ENCODE assay signal across 26 mouse cellular contexts in genomic region chr13:23462063-23462462, GRCm38 (mm10). TPM values are rescaled to one million over a fixed set of nuclear protein-coding genes. Genes with fewer than 3 reads are reported as not detected.
DNase-seq lines count a peak whose midpoint lies in the region; TF ChIP-seq lines count a peak whose summit lies in the region.
"Had no signal": no experiment of that assay in that cellular context is flagged by ENCODE, and none has a peak within 500 bp of the region (broad histone marks: within the 10 kb centered on the region; RNA-seq: fewer than 3 reads in every experiment).

No protein-coding gene starts in this region.

- H3K4me3 ChIP-seq in CH12.LX (replicated peaks in 1 of 3; ENCODE audit: low read depth in 2 of 3, low read length in 2 of 3, poor library complexity in 1 of 3) (no peak overlapping the region), MEL (ENCODE audit: control insufficient read depth in 1 of 2, insufficient read depth in 1 of 2, low read depth in 2 of 2, low read length in 2 of 2) (no peak overlapping the region)
- no peak overlapping the region for H3K4me3 ChIP-seq in lung, adult 2 months (replicated peaks; ENCODE audit: extremely low read depth, low read depth, low read length)

- H3K79me2 ChIP-seq in CH12.LX (replicated peaks; ENCODE audit: control insufficient read depth, extremely low read depth, insufficient read depth, poor library complexity, severe bottlenecking) (no peaks in the 10 kb centered on the region), MEL (ENCODE audit: control insufficient read depth, insufficient read depth, low read length, poor library complexity) (no peaks in the 10 kb centered on the region)

- peak; percentile 12 for DNase-seq in heart, adult 11 months
- no peak for DNase-seq in heart, adult 18-20 months
- peak; percentile 51 for DNase-seq in 416B (ENCODE audit: low read depth)
- DNase-seq in CH12.LX (ENCODE audit: extremely low read depth), result no peak
- no peak for DNase-seq in MEL (ENCODE audit: low read depth, low spot score)
- DNase-seq in lung, adult 2 months, result no peak
- no peak for DNase-seq in lung, postnatal 10 days
- no peak for DNase-seq in layer of hippocampus, postnatal 10 days (ENCODE audit: low spot score in 2 of 2)
- DNase-seq: adrenal gland, adult 2 months; adrenal gland, adult 8-10 months; adrenal gland, postnatal 10 days; adrenal gland, postnatal 14 days; adrenal gland, postnatal 25 days; adrenal gland, postnatal 36 days; B cell, adult 2 months; cerebellum, adult 11 months; cerebellum, adult 11-12 months; cerebellum, adult 18-20 months; cerebellum, adult 2 months; cerebellum, adult 8-10 months had no signal

- H3K9me3 ChIP-seq in CH12.LX (replicated peaks; ENCODE audit: low read length) (no peaks in the 10 kb centered on the region), MEL (replicated peaks; ENCODE audit: insufficient read depth, low read length) (no peaks in the 10 kb centered on the region)
- H3K9me3 ChIP-seq: G1E had no signal

- TF ChIP-seq CTCF in CH12.LX (conservative IDR thresholded peaks at IDR 0.05 in 1 of 2, IDR thresholded peaks at IDR 0.05 in 1 of 2; ENCODE audit: low read depth in 2 of 2, low read length in 2 of 2), result no peak
- TF ChIP-seq CTCF in MEL (IDR thresholded peaks at IDR 0.05 in 2 of 3, conservative IDR thresholded peaks at IDR 0.05 in 1 of 3; ENCODE audit: control insufficient read depth in 1 of 3, insufficient read depth in 1 of 3, low read depth in 2 of 3, low read length in 3 of 3, poor library complexity in 1 of 3, severe bottlenecking in 1 of 3), result no peak
- no peak for TF ChIP-seq CTCF in lung, adult 2 months (IDR thresholded peaks at IDR 0.05; ENCODE audit: insufficient read depth, low read length)

- H3K9ac ChIP-seq in CH12.LX (ENCODE audit: insufficient read depth, low read depth) (no peak overlapping the region), MEL (ENCODE audit: control insufficient read depth, low read depth, low read length, poor library complexity, severe bottlenecking) (no peak overlapping the region)

- dilution Hi-C loops in CH12.LX (cut with MboI; ENCODE audit: extremely low pct_ligation_motif_present, extremely low pct_unique_long_range_greater_than_20kb, low sequenced_read_pairs), result no loop called here

- no peak for TF ChIP-seq RAD21 in CH12.LX (IDR thresholded peaks at IDR 0.05; ENCODE audit: low read depth, low read length)
- TF ChIP-seq RAD21 in MEL (IDR thresholded peaks at IDR 0.05; ENCODE audit: low read depth, low read length), result no peak

- H3K36me3 ChIP-seq in CH12.LX (replicated peaks in 1 of 2; ENCODE audit: control insufficient read depth in 1 of 2, insufficient read depth in 1 of 2, low read length in 1 of 2) (no peaks in the 10 kb centered on the region), MEL (ENCODE audit: control insufficient read depth in 1 of 2, insufficient read depth in 2 of 2, low read length in 2 of 2) (peaks cover 0 to 13% of the 10 kb centered on the region in 2 experiments; a peak in 2 of 4 replicates)
- H3K36me3 ChIP-seq: G1E had no signal

- WGBS in lung, adult 2 months, result 89% methylated on average over 4 of the region's 4 CpGs

- no peak overlapping the region for H3K4me2 ChIP-seq in CH12.LX (ENCODE audit: insufficient read depth, low read depth, poor library complexity, severe bottlenecking)

- H3K27me3 ChIP-seq in CH12.LX (replicated peaks) (peaks cover 43% of the 10 kb centered on the region), MEL (ENCODE audit: control insufficient read depth in 1 of 2, insufficient read depth in 2 of 2, low read length in 2 of 2) (no peaks in the 10 kb centered on the region)
- H3K27me3 ChIP-seq: Patski had no signal

- in situ Hi-C loops in CH12.LX (cut with MboI; ENCODE audit: low pct_ligation_motif_present, low pct_unique_long_range_greater_than_20kb, low sequenced_read_pairs), result no loop called here

- TF ChIP-seq POLR2A in CH12.LX (IDR thresholded peaks at IDR 0.05; ENCODE audit: low read depth, low read length), result no peak
- no peak for TF ChIP-seq POLR2A in MEL (IDR thresholded peaks at IDR 0.05; ENCODE audit: control insufficient read depth in 1 of 2, insufficient read depth in 1 of 2, low read depth in 1 of 2, low read length in 2 of 2, poor library complexity in 1 of 2)
- TF ChIP-seq POLR2A in lung, adult 2 months (IDR thresholded peaks at IDR 0.05; ENCODE audit: borderline replicate concordance, extremely low read depth, low read depth, low read length), result no peak

- H3K27ac ChIP-seq in CH12.LX (ENCODE audit: insufficient read depth, low read depth) (no peak overlapping the region), MEL (ENCODE audit: control insufficient read depth, low read depth, low read length) (no peak overlapping the region)

- peaks cover 2 to 5% of the 10 kb centered on the region in 2 experiments; a peak in 1 of 4 replicates for H3K4me1 ChIP-seq in CH12.LX (ENCODE audit: control insufficient read depth in 1 of 2, insufficient read depth in 2 of 2)
- peaks cover 0 to 18% of the 10 kb centered on the region in 2 experiments; a peak in 2 of 4 replicates for H3K4me1 ChIP-seq in MEL (ENCODE audit: control insufficient read depth in 1 of 2, insufficient read depth in 2 of 2, low read length in 2 of 2)
- H3K4me1 ChIP-seq in lung, adult 2 months (ENCODE audit: control insufficient read depth, insufficient read depth, low read length), result peaks cover 3% of the 10 kb centered on the region; the same call in 1 of the 2 replicates

- TF ChIP-seq EP300 in CH12.LX (IDR thresholded peaks at IDR 0.05; ENCODE audit: low read length), result no peak
- TF ChIP-seq EP300 in MEL (IDR thresholded peaks at IDR 0.05; ENCODE audit: low read depth in 1 of 2, low read length in 2 of 2), result no peak

TF ChIP-seq in CH12.LX, 34 proteins besides CTCF, POLR2A, EP300 and RAD21:
- TF ChIP-seq BHLHE40 (IDR thresholded peaks at IDR 0.05; ENCODE audit: low read depth, low read length) (peak; percentile 76), MXI1 (IDR thresholded peaks at IDR 0.05; ENCODE audit: low read depth, low read length) (no peak), MYC (IDR thresholded peaks at IDR 0.05; ENCODE audit: low read depth, low read length) (no peak), TBP (conservative IDR thresholded peaks at IDR 0.05; ENCODE audit: low read depth, low read length) (0 out of 2 replicates have a peak, but pooled peaks have one; percentile 31), ZMIZ1 (IDR thresholded peaks at IDR 0.05; ENCODE audit: low read depth, low read length) (no peak), SMC3 (IDR thresholded peaks at IDR 0.05; ENCODE audit: low read depth, low read length) (no peak), RCOR1 (conservative IDR thresholded peaks at IDR 0.05; ENCODE audit: low read depth, low read length) (no peak), POLR2AphosphoS2 (IDR thresholded peaks at IDR 0.05; ENCODE audit: low read depth, low read length) (no peak)

TF ChIP-seq in MEL, 35 proteins besides CTCF, POLR2A, EP300 and RAD21:
- no peak for TF ChIP-seq ELF1 (IDR thresholded peaks at IDR 0.05; ENCODE audit: low read depth, low read length)
- peak; percentile 70 for TF ChIP-seq TBP (IDR thresholded peaks at IDR 0.05; ENCODE audit: low read depth, low read length)
- no peak for TF ChIP-seq MXI1 (IDR thresholded peaks at IDR 0.05; ENCODE audit: low read depth, low read length)
- no peak for TF ChIP-seq ZMIZ1 (IDR thresholded peaks at IDR 0.05; ENCODE audit: low read depth, low read length)
- TF ChIP-seq ZKSCAN1 (IDR thresholded peaks at IDR 0.05; ENCODE audit: low read depth, low read length), result no peak
- TF ChIP-seq HCFC1 (IDR thresholded peaks at IDR 0.05; ENCODE audit: low read depth, low read length), result no peak

RNA-seq across cellular contexts. Expression of gene Btn1a1, which starts 3.6 kb away (rescaled TPM):
- not detected for total RNA-seq in heart, adult 18-20 months (2021)
- 0.38 and 0.51 TPM in 2 replicates for total RNA-seq in CH12.LX (2012; rRNA removed)
- 0.20 TPM in 2 replicates for total RNA-seq in CH12.LX (2014; rRNA removed)
- 0.08 and 0.21 TPM in 2 replicates for polyA plus RNA-seq in CH12.LX (2012; ENCODE audit: insufficient read length, low read depth)
- total RNA-seq in MEL (2012; rRNA removed), result 0.07 TPM in 1 of 2 replicates, not detected in the other
- under 1 TPM in 1 of 2 experiments, not detected in 1; 0.25 TPM for polyA plus RNA-seq in MEL (2012; ENCODE audit: insufficient read depth in 1 of 2, insufficient read length in 2 of 2, low read depth in 1 of 2, low replicate concordance in 2 of 2, missing spikeins in 1 of 2)
- not detected in 2 replicates for polyA plus RNA-seq in lung, adult 2 months (2012; rRNA removed)
- total RNA-seq in layer of hippocampus, postnatal 10 days (2021), result not detected
- total RNA-seq: adrenal gland, adult 2 months; adrenal gland, adult 8-10 months; adrenal gland, postnatal 25 days; adrenal gland, postnatal 36 days had no signal
- polyA plus RNA-seq: activated CD4-positive, CD25-positive, alpha-beta regulatory T cell, adult 4 months; adrenal gland, adult 2 months; C2C12; CD4-positive, CD25-positive, alpha-beta regulatory T cell, adult 4 months had no signal

RNA-seq across cellular contexts. Expression of gene Btn2a2, which starts 26.6 kb away (rescaled TPM):
- total RNA-seq in heart, adult 18-20 months (2021), result not detected
- total RNA-seq in CH12.LX (2012; rRNA removed), result 1.1 and 1.3 TPM in 2 replicates
- total RNA-seq in CH12.LX (2014; rRNA removed), result 1.2 and 1.3 TPM in 2 replicates
- 2.1 and 2.8 TPM in 2 replicates for polyA plus RNA-seq in CH12.LX (2012; ENCODE audit: insufficient read length, low read depth)
- not detected in 2 replicates for total RNA-seq in MEL (2012; rRNA removed)
- not detected for polyA plus RNA-seq in MEL (2012; ENCODE audit: insufficient read depth in 1 of 2, insufficient read length in 2 of 2, low read depth in 1 of 2, low replicate concordance in 2 of 2, missing spikeins in 1 of 2)
- not detected in 2 replicates for polyA plus RNA-seq in lung, adult 2 months (2012; rRNA removed)
- under 1 TPM; 0.53 to 0.58 TPM for total RNA-seq in layer of hippocampus, postnatal 10 days (2021)
- total RNA-seq: adrenal gland, adult 18-20 months; adrenal gland, adult 2 months; adrenal gland, adult 8-10 months; adrenal gland, postnatal 10 days; adrenal gland, postnatal 14 days; adrenal gland, postnatal 25 days; adrenal gland, postnatal 36 days had no signal
- polyA plus RNA-seq: activated CD4-positive, CD25-positive, alpha-beta regulatory T cell, adult 4 months; adrenal gland, adult 2 months; CD4-positive, CD25-positive, alpha-beta regulatory T cell, adult 4 months; G1E had no signal

RNA-seq across cellular contexts. Expression of gene Abt1, which starts 38.4 kb away (rescaled TPM):
- total RNA-seq in heart, adult 18-20 months (2021), result 1 to 10 TPM; 4.6 to 4.7 TPM
- 10.1 and 13.1 TPM in 2 replicates for total RNA-seq in CH12.LX (2012; rRNA removed)
- 14.4 and 15.4 TPM in 2 replicates for total RNA-seq in CH12.LX (2014; rRNA removed)
- polyA plus RNA-seq in CH12.LX (2012; ENCODE audit: insufficient read length, low read depth), result 11.7 and 12.9 TPM in 2 replicates
- 12.5 and 16.2 TPM in 2 replicates for total RNA-seq in MEL (2012; rRNA removed)
- polyA plus RNA-seq in MEL (2012; ENCODE audit: insufficient read depth in 1 of 2, insufficient read length in 2 of 2, low read depth in 1 of 2, low replicate concordance in 2 of 2, missing spikeins in 1 of 2), result 10 to 100 TPM in 1 of 2 experiments, not detected in 1; 14.2 TPM
- polyA plus RNA-seq in lung, adult 2 months (2012; rRNA removed), result 2.7 and 3.3 TPM in 2 replicates
- total RNA-seq in layer of hippocampus, postnatal 10 days (2021), result 1 to 10 TPM; 7.0 to 7.5 TPM

Comparison
In these comparisons a context has a peak if more than half of its experiments do, and no peak if none do; other contexts are left out.
1. DNase-seq: peak in heart, adult 11 months (single experiment) and 416B (single experiment); none in heart, adult 18-20 months (0 of 2), CH12.LX (single experiment), MEL (single experiment), lung, adult 2 months (single experiment), lung, postnatal 10 days (single experiment) and layer of hippocampus, postnatal 10 days (0 of 2).